Comparison of ENCODE assay signal across 11 mouse cellular contexts in genomic region chr5:5261725-5262296, GRCm38 (mm10).
A peak's percentile ranks its signal among the peaks of the same experiment; 100 is the strongest.
DNase-seq lines count a peak whose midpoint lies in the region; ATAC-seq and TF ChIP-seq lines count a peak whose summit lies in the region.
"Had no signal": no experiment of that assay in that cellular context is flagged by ENCODE, and none has a peak within 500 bp of the region (broad histone marks: within the 10 kb centered on the region; RNA-seq: fewer than 3 reads in every experiment).

No protein-coding gene starts in this region.

- no peak for TF ChIP-seq EP300 in heart, adult 2 months (IDR thresholded peaks at IDR 0.05; ENCODE audit: insufficient read depth, low read depth, low read length)

- TF ChIP-seq CTCF in heart, adult 2 months (IDR thresholded peaks at IDR 0.05) = no peak

- H3K4me1 ChIP-seq in heart, adult 2 months (ENCODE audit: control insufficient read depth, insufficient read depth, low read length) = peaks cover 9% of the 10 kb centered on the region
- H3K4me1 ChIP-seq in midbrain, embryonic 13.5 days (replicated peaks) = peaks cover 40% of the 10 kb centered on the region
- H3K4me1 ChIP-seq in midbrain, embryonic 16.5 days (ENCODE audit: control insufficient read depth, insufficient read depth, low read length) = peaks cover 9% of the 10 kb centered on the region; the same call in 1 of the 2 replicates
- H3K4me1 ChIP-seq in lung, embryonic 16.5 days (replicated peaks; ENCODE audit: control insufficient read depth, insufficient read depth, low read length) = peaks cover 9% of the 10 kb centered on the region
- 0 out of 2 replicates have a peak, but pooled peaks cover 7% of the 10 kb centered on the region for H3K4me1 ChIP-seq in limb, embryonic 10.5 days

- H3K27ac ChIP-seq in heart, adult 2 months = no peak overlapping the region
- H3K27ac ChIP-seq in midbrain, embryonic 13.5 days = 0 out of 2 replicates have a peak overlapping the region, but pooled peaks have one; percentile 39
- no peak overlapping the region for H3K27ac ChIP-seq in midbrain, embryonic 16.5 days (ENCODE audit: low read length)
- peak overlapping the region; percentile 16; the same call in 1 of the 2 replicates for H3K27ac ChIP-seq in lung, embryonic 16.5 days (ENCODE audit: low read length)
- H3K27ac ChIP-seq in limb, embryonic 10.5 days = no peak overlapping the region
- H3K27ac ChIP-seq: liver, embryonic 14.5 days had no signal

- H3K79me2 ChIP-seq in heart, adult 2 months (replicated peaks; ENCODE audit: control insufficient read depth, insufficient read depth, low read length) = no peaks in the 10 kb centered on the region

- 54% methylated on average over 14 of the region's 14 CpGs for WGBS in heart, adult 2 months
- 77% methylated on average over 14 of the region's 14 CpGs for WGBS in midbrain, embryonic 13.5 days
- 77% methylated on average over 14 of the region's 14 CpGs for WGBS in midbrain, embryonic 16.5 days
- WGBS in lung, embryonic 16.5 days = 36% methylated on average over 14 of the region's 14 CpGs
- 71% methylated on average over 14 of the region's 14 CpGs for WGBS in limb, embryonic 10.5 days

- intact Hi-C loops in heart, adult 2 months (cut with DNase I) = loop anchor here (5.0 kb wide), 1 partner anchor 80 kb away; no protein-coding TSS in a partner anchor

- DNase-seq in heart, adult 2 months = peak; percentile 15 to 25
- no peak for DNase-seq in heart, adult 8-10 months (ENCODE audit: low spot score)
- DNase-seq in limb, embryonic 10.5 days (ENCODE audit: low spot score) = no peak
- DNase-seq in layer of hippocampus, postnatal 25 days (ENCODE audit: extremely low spot score in 1 of 2, low spot score in 1 of 2) = no peak
- no peak for DNase-seq in frontal cortex, postnatal 25 days (ENCODE audit: low spot score in 2 of 2)
- DNase-seq: forebrain, postnatal 0 days; layer of hippocampus, adult 9-11 months had no signal

- no peaks in the 10 kb centered on the region for H3K9me3 ChIP-seq in midbrain, embryonic 13.5 days
- no peaks in the 10 kb centered on the region for H3K9me3 ChIP-seq in midbrain, embryonic 16.5 days (replicated peaks; ENCODE audit: control insufficient read depth, low read length, poor library complexity, severe bottlenecking)
- H3K9me3 ChIP-seq in lung, embryonic 16.5 days (ENCODE audit: control insufficient read depth, low read length) = no peaks in the 10 kb centered on the region
- no peaks in the 10 kb centered on the region for H3K9me3 ChIP-seq in limb, embryonic 10.5 days (replicated peaks)

- no peaks in the 10 kb centered on the region; the same call in 1 of the 2 replicates for H3K36me3 ChIP-seq in heart, adult 2 months (ENCODE audit: control insufficient read depth, insufficient read depth, low read length)
- H3K36me3 ChIP-seq in midbrain, embryonic 13.5 days = no peaks in the 10 kb centered on the region
- H3K36me3 ChIP-seq in midbrain, embryonic 16.5 days (ENCODE audit: control insufficient read depth, insufficient read depth, low read length) = no peaks in the 10 kb centered on the region
- no peaks in the 10 kb centered on the region for H3K36me3 ChIP-seq in lung, embryonic 16.5 days (ENCODE audit: control insufficient read depth, insufficient read depth, low read length)
- no peaks in the 10 kb centered on the region for H3K36me3 ChIP-seq in limb, embryonic 10.5 days

- no peak for ATAC-seq in midbrain, embryonic 13.5 days
- no peak for ATAC-seq in midbrain, embryonic 16.5 days
- ATAC-seq in lung, embryonic 16.5 days (ENCODE audit: low read depth) = peak; percentile 31; the same call in 1 of the 2 replicates
- ATAC-seq: forebrain, postnatal 0 days had no signal

- peak overlapping the region; percentile 5; the same call in 1 of the 2 replicates for H3K4me2 ChIP-seq in midbrain, embryonic 13.5 days (replicated peaks)
- H3K4me2 ChIP-seq in midbrain, embryonic 16.5 days (ENCODE audit: low read length) = no peak overlapping the region; the same call in 1 of the 2 replicates
- peak overlapping the region; percentile 29 for H3K4me2 ChIP-seq in lung, embryonic 16.5 days (ENCODE audit: low read depth, low read length)

- TF ChIP-seq POLR2A in heart, adult 2 months (IDR thresholded peaks at IDR 0.05; ENCODE audit: insufficient read depth, low read depth, low read length) = no peak

- no peak overlapping the region for H3K9ac ChIP-seq in heart, adult 2 months (ENCODE audit: low read depth, low read length)
- no peak overlapping the region for H3K9ac ChIP-seq in midbrain, embryonic 13.5 days (replicated peaks)
- no peak overlapping the region for H3K9ac ChIP-seq in midbrain, embryonic 16.5 days (ENCODE audit: low read depth, low read length)
- 0 out of 2 replicates have a peak overlapping the region, but pooled peaks have one; percentile 0 for H3K9ac ChIP-seq in lung, embryonic 16.5 days (ENCODE audit: low read length)
- H3K9ac ChIP-seq: forebrain, postnatal 0 days; liver, embryonic 14.5 days had no signal

- peak overlapping the region; percentile 17 for H3K4me3 ChIP-seq in heart, adult 2 months
- H3K4me3 ChIP-seq in midbrain, embryonic 13.5 days (replicated peaks) = no peak overlapping the region
- no peak overlapping the region for H3K4me3 ChIP-seq in midbrain, embryonic 16.5 days (ENCODE audit: low read depth, low read length)
- H3K4me3 ChIP-seq in lung, embryonic 16.5 days (ENCODE audit: low read length) = no peak overlapping the region
- H3K4me3 ChIP-seq in limb, embryonic 10.5 days = no peak overlapping the region

- H3K27me3 ChIP-seq in heart, adult 2 months (ENCODE audit: control insufficient read depth, insufficient read depth, low read length) = no peaks in the 10 kb centered on the region
- no peaks in the 10 kb centered on the region for H3K27me3 ChIP-seq in midbrain, embryonic 13.5 days
- H3K27me3 ChIP-seq in midbrain, embryonic 16.5 days (ENCODE audit: control insufficient read depth, insufficient read depth, low read depth, low read length) = no peaks in the 10 kb centered on the region
- no peaks in the 10 kb centered on the region for H3K27me3 ChIP-seq in lung, embryonic 16.5 days (ENCODE audit: control insufficient read depth, insufficient read depth, low read depth, low read length)
- H3K27me3 ChIP-seq in limb, embryonic 10.5 days (ENCODE audit: low read depth, poor library complexity, severe bottlenecking) = no peaks in the 10 kb centered on the region

Comparison
In these comparisons a context has a peak if more than half of its experiments do, and no peak if none do; other contexts are left out.
1. DNase-seq: peak in heart, adult 2 months (2 of 2); none in heart, adult 8-10 months (single experiment), limb, embryonic 10.5 days (single experiment), layer of hippocampus, postnatal 25 days (0 of 2) and frontal cortex, postnatal 25 days (0 of 2).
2. H3K27ac ChIP-seq: peak in midbrain, embryonic 13.5 days (single experiment) and lung, embryonic 16.5 days (single experiment); none in heart, adult 2 months (single experiment), midbrain, embryonic 16.5 days (single experiment) and limb, embryonic 10.5 days (single experiment).